Mouse (Mus musculus) kidney, postnatal 0 days (tissue): ENCODE results near the gene C1ql3. TPM values are rescaled to one million over a fixed set of nuclear protein-coding genes. Genes with fewer than 3 reads are reported as not detected.

Experiments used
- ATAC-seq: fragments of 200-750 bp; cut with Nextera tagmentation; replicated peaks from 2 replicates; pipeline ENCODE4 v1.8.0; 2017; ENCODE audit warnings: low read depth, moderate number of reproducible peaks, moderate TSS enrichment, moderate library complexity; ENCODE audit not compliant: low FRiP score
- DNase-seq: peaks from one replicate; pipeline ENCODE4 v3.0.0-alpha.2; 2016; ENCODE audit warnings: low spot score
- H3K27ac ChIP-seq: fragments of 300-500 bp; sonication (generic); 2 replicates; pipeline ENCODE4 v1.5.1; 2014; ENCODE audit warnings: mild to moderate bottlenecking
- H3K27me3 ChIP-seq: fragments of 300-500 bp; sonication (generic); 2 replicates; pipeline ENCODE4 v1.6.1; 2014; ENCODE audit warnings: low read length, mixed read lengths; ENCODE audit not compliant: insufficient read depth
- H3K36me3 ChIP-seq: fragments of 300-500 bp; sonication (generic); 2 replicates; pipeline ENCODE4 v1.6.1; 2014; ENCODE audit warnings: low read length, mixed read lengths; ENCODE audit not compliant: insufficient read depth
- H3K4me1 ChIP-seq: fragments of 300-500 bp; sonication (generic); replicated peaks from 2 replicates; pipeline ENCODE4 v1.6.1; 2014; ENCODE audit warnings: antibody characterized with exemption, low read length, mixed read lengths; ENCODE audit not compliant: insufficient read depth
- H3K4me2 ChIP-seq: fragments of 300-500 bp; sonication (generic); 2 replicates; pipeline ENCODE4 v1.6.1; 2014; ENCODE audit warnings: mild to moderate bottlenecking, low read length, moderate library complexity, mixed read lengths
- H3K4me3 ChIP-seq: fragments of 300-500 bp; sonication (generic); replicated peaks from 2 replicates; pipeline ENCODE4 v1.5.1; 2014; ENCODE audit warnings: low read depth, low read length
- H3K9ac ChIP-seq: fragments of 300-500 bp; sonication (generic); 2 replicates; pipeline ENCODE4 v1.6.1; 2014; ENCODE audit warnings: low read depth, low read length
- H3K9me3 ChIP-seq: fragments of 300-500 bp; sonication (generic); replicated peaks from 2 replicates; pipeline ENCODE4 v1.6.1; 2016; ENCODE audit warnings: low read length, inconsistent platforms, mixed read lengths
- CTCF ChIP-seq: IDR thresholded peaks from 2 replicates; pipeline ENCODE4 v1.5.1; 2016; ENCODE audit warnings: antibody characterized with exemption, low read depth, mild to moderate bottlenecking, moderate library complexity
- WGBS: fragments of 180-500 bp; shearing (Covaris S2); extraction: QIAGEN DNeasy Blood & Tissue Kit; methylation state at CpG from one replicate; pipeline ENCODE4 v1.1.7; 2014; 5-methylcytosine and 5-hydroxymethylcytosine counted together
- polyA plus RNA-seq: library from polyadenylated mRNA; unstranded; fragments of >200 nt; fragmentation: Nextera tagmentation; extraction: Ambion mirVana; gene quantifications from 2 replicates; pipeline ENCODE4 v1.2.1, GENCODE M21; 2015

Gene C1ql3
- polyA plus RNA-seq, 1 experiment from 2014 or later: 1.7 TPM

DNA sequence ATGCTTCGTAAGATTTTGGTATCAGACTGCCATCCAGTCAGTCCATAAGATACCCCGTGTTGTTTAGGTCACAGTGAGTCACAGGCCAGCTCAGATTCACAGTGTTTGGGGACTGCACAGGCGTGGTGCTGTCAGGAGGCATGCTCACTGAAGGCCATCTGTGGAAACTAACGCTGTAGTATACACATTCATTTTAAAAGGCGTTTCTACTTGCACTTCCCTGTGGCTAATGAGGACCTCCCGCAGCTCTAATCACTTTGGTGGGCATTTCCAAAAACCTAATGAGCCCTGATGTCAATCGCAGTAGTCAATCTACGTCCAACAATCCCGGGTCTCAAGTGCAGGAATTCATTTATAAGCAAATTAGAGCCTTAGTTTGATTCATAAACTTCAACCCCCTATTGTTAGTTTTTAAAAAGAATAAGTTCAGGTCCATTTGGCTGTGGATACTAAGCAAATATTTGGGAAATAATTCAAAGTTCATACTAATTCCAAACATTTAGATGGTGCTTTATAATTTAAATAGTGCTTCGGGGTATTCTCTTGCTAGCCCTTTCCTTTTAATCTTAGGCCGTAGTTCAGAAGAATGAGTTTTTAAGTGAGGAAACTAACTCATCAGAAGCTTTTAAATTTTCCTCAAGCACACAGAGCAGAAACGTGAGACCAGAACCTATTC lies 41.4 kb downstream of the C1ql3 start:
- H3K9ac ChIP-seq: no peak overlapping the region
- no peaks in the 10 kb centered on the region for H3K4me1 ChIP-seq
- no peak overlapping the region for H3K4me2 ChIP-seq
- no peak overlapping the region for H3K27ac ChIP-seq
- no peak overlapping the region for H3K4me3 ChIP-seq
- ATAC-seq (no peak), DNase-seq (no peak)
- no peak for TF ChIP-seq CTCF
- H3K27me3 ChIP-seq: no peaks in the 10 kb centered on the region
- no peaks in the 10 kb centered on the region for H3K9me3 ChIP-seq
- H3K36me3 ChIP-seq: no peaks in the 10 kb centered on the region
- 77% methylated on average over 12 of the region's 12 CpGs for WGBS

GRCm38 (mm10) chr2:12956703-12957424 lies 54.7 kb downstream of the C1ql3 start:
- no peak for DNase-seq
- no peaks in the 10 kb centered on the region for H3K4me1 ChIP-seq
- TF ChIP-seq CTCF: no peak
- no peaks in the 10 kb centered on the region for H3K27me3 ChIP-seq
- no peak overlapping the region for H3K9ac ChIP-seq
- H3K36me3 ChIP-seq: no peaks in the 10 kb centered on the region
- H3K4me2 ChIP-seq: no peak overlapping the region
- no peak overlapping the region for H3K4me3 ChIP-seq
- no peak overlapping the region for H3K27ac ChIP-seq
- H3K9me3 ChIP-seq: no peaks in the 10 kb centered on the region
- no peak for ATAC-seq

Other genes starting within 250 kb of the C1ql3 start
- 92.8 and 99.5 TPM in 2 replicates for gene Pter, start 87.8 kb downstream of the C1ql3 start, polyA plus RNA-seq